Mouse (Mus musculus): ENCODE results near the gene Vmn1r196.
"Not testable (repeated sequence)": the region's sequence is repeated elsewhere in the genome, so short reads cannot be mapped to it uniquely, and the experiment has no call there.

Gene Vmn1r196

GRCm38 (mm10) chr13:22289620-22290019, at the start of gene Vmn1r196:
TSS of gene Vmn1r196 (plus strand) at chr13:22289920.
- no peak for DNase-seq (ENCODE audit: low spot score in 2 of 2)

- no peak for DNase-seq (ENCODE audit: low spot score in 2 of 2)
These were observed 45.8 kb upstream of the Vmn1r196 start, which contains the start of gene Vmn1r194 for GRCm38 (mm10) chr13:22243915-22244314. TSS of gene Vmn1r194 (plus strand) at chr13:22244215.

GRCm38 (mm10) chr13:22270222-22270621, 19.5 kb upstream of the Vmn1r196 start, which contains the start of gene Vmn1r195:
TSS of gene Vmn1r195 (plus strand) at chr13:22270522.
- DNase-seq (ENCODE audit: low spot score in 2 of 2): not testable (repeated sequence)

- no peak for DNase-seq (ENCODE audit: low spot score in 2 of 2)
These were observed 18.0 kb upstream of the Vmn1r196 start for GRCm38 (mm10) chr13:22271721-22272120.

GRCm38 (mm10) chr13:22284578-22284977, 5.1 kb upstream of the Vmn1r196 start:
- DNase-seq (ENCODE audit: low spot score in 2 of 2): no peak

- not testable (repeated sequence) for DNase-seq (ENCODE audit: low spot score in 2 of 2)
These were observed 18.4 kb downstream of the Vmn1r196 start for GRCm38 (mm10) chr13:22308075-22308474.

GRCm38 (mm10) chr13:22315361-22315760, 25.6 kb downstream of the Vmn1r196 start:
- no peak for DNase-seq (ENCODE audit: low spot score in 2 of 2)

- DNase-seq (ENCODE audit: low spot score in 2 of 2): no peak
These were observed 27.6 kb downstream of the Vmn1r196 start for GRCm38 (mm10) chr13:22317366-22317765.

GRCm38 (mm10) chr13:22320091-22320490, 30.4 kb downstream of the Vmn1r196 start:
- no peak for DNase-seq (ENCODE audit: low spot score in 2 of 2)

- no peak for DNase-seq (ENCODE audit: low spot score in 2 of 2)
These were observed 34.6 kb downstream of the Vmn1r196 start, which contains the start of gene Vmn1r197 for GRCm38 (mm10) chr13:22324289-22324688. TSS of gene Vmn1r197 (plus strand) at chr13:22324589.

GRCm38 (mm10) chr13:22333269-22333668, 43.5 kb downstream of the Vmn1r196 start:
- no peak for DNase-seq (ENCODE audit: low spot score in 2 of 2)

GRCm38 (mm10) chr13:22335565-22335964, 45.8 kb downstream of the Vmn1r196 start:
- DNase-seq (ENCODE audit: low spot score in 2 of 2): no peak
